Mouse (Mus musculus) gastrocnemius, adult 8-10 months (tissue): ENCODE results near the gene Gm14226. TPM values are rescaled to one million over a fixed set of nuclear protein-coding genes. Genes with fewer than 3 reads are reported as not detected.
A peak's percentile ranks its signal among the peaks of the same experiment; 100 is the strongest.
"Not testable (repeated sequence)": the region's sequence is repeated elsewhere in the genome, so short reads cannot be mapped to it uniquely, and the experiment has no call there.

Experiments
- DNase-seq, 2 experiments: peaks; one replicate each; pipeline ENCODE4 v3.0.0; 2022; ENCODE audit warnings: low spot score in 2 of 2
- total RNA-seq, 4 experiments: library from RNA; stranded (reverse); gene quantifications; 2 replicates each; pipeline ENCODE4 v1.2.4; 2022

The Gm14226 gene
- total RNA-seq: not detected

GRCm38 (mm10) chr2:155018251-155018755 lies at the start of gene Gm14226:
Gene Gm14226, plus strand, starts transcription at chr2:155018266.
- DNase-seq: not testable (repeated sequence)

GRCm38 (mm10) chr2:154969740-154970397 lies 48.2 kb upstream of the Gm14226 start:
- DNase-seq: not testable (repeated sequence)

DNA sequence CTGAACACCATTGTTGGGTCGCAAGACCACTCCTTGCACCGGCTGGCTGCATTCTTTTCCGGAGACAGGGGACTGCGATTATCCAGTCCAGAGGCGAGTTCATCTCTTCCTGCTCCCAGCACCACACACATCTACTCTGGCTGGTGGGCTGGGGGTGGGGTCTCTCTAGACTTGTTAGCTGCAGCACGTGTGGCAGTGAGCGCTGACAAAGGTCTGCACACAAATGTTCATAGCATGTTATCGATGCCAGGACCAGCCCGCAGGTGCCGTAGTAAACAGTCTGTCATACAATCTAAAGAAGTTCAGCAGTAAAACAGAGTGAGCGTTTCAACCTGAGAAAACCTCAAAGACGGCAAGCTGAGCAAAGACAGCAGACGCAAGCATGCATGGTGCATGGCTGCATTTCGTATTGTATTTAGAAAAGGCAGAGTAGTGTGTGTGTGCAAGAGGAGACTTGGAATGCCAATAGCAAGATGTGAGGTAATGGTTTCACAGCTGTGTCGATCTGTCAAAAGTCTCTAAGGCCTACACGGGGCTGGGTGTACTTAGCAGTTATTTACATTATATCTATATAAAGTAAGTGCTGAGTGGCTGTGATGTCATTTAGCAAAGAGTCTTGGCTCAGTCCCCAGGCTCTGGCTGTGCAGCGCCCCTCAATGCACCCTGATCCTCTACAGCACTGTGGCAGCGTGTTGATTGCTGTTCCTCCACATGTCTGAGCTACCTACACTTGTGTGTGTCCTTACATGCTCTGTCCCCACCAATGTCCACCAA lies 46.0 kb upstream of the Gm14226 start:
- no peak for DNase-seq

GRCm38 (mm10) chr2:154972981-154973380 lies 45.1 kb upstream of the Gm14226 start:
- no peak for DNase-seq

- DNase-seq: no peak
Measured at GRCm38 (mm10) chr2:154986609-154987008, 31.5 kb upstream of the Gm14226 start.

DNA sequence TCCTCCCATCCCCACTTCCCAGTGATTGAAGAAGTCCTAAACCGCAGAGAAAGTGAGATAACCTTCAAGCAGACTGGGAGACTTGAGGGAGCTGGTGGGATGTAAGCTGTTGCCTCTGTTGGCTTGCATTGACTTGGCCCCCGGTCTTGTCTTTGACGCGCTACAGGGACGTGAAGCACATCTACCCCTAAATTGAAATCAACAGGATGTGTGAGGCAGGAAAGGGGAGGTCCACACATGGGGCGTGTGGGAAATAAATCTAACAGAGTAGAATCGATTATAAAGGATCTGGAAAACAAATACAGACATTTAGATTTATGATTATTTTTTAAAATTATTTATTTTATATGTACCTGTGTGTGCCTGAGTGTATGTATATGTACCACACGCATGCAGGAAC lies 26.7 kb upstream of the Gm14226 start:
- DNase-seq: no peak

DNA sequence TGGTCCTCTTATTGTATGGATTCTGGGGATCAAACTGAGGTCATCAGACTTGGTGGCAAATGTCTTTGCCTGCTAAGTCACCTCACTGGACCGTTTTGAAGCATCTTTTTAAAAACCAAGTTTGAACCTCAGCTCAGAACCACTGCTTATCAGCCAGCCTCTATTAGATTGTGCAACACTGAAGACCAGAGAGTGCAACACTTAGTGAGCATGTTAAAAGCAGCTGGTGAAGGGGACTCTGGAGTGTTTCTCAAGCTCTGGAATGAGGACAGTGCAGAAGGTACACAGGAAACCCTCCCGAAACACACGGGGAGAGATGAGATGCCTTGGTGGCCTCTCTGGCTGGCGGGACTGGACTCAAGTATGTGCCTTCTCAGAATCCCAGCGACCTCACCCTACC lies 26.0 kb upstream of the Gm14226 start:
- no peak for DNase-seq

- DNase-seq: no peak
Measured at GRCm38 (mm10) chr2:155005491-155005890, 12.6 kb upstream of the Gm14226 start.

DNA sequence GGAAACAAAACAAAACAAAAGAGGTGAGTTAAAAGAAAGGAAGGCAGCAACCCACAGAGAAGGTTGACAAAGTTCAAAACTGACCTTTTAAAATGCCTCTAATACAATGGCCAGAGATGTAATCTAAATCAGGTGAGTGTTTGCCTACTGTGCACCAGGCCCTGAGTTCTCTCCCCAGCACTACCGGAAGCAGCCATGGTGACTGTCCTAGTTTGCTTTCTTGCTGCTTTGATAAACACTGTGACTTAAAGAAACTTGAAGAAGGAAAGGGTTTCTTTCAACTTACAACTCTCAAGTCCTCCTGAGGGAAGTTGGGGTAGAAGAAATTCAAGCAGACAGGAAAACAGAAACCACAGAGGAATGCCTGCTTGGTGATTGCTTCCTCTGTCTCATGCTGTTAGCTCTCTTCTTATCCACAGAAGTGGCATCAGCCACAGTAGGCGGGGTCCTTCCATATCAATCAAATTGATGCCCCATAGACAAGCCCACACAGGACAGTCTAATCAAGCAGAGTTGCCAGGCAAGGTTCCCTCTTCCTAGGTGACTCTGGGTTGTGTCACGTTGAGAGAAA lies 6.9 kb upstream of the Gm14226 start:
- no peak for DNase-seq

DNA sequence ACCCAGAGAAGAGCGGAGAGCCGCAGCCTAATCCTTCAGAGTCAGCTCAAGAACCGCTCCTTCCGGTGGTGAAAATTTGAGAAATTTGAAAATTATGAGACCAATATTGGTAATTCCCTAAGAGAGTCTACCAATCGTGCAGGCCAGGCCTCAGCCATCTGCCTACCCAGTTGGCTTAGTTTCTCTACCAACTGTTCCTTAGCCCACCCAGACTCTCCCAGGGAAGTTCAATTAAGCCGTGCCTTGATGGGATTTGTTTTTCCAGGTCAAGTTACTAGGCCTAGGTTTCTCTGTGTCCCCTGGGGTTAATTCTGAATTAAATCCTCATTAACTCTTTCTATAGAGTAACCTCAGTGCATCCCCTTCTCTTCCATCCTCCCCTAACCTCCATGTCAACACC lies 5.1 kb upstream of the Gm14226 start:
- no peak for DNase-seq

DNA sequence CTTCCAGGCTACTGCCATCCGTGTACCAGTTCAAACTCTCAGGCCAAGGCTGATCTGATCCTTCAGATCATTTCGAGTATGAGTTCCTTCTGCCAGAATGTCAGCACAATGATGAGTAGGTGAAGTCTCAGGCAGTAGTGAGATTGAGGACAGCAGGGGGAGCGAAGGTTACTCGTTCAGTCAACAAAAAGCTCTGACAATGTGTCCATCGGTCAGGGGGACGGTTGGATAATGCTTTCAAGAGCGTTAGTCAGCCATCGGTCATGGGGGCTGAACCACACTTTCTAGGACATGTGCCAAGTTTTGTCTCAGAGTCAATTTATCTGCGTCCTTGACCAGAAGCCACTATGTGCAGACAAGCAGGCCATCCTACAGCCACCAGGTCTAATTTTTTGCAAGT lies 1.3 kb upstream of the Gm14226 start:
- not testable (repeated sequence) for DNase-seq

GRCm38 (mm10) chr2:155018762-155019641 lies 936 bp downstream of the Gm14226 start:
- DNase-seq: peak; percentile 5 to 8

- DNase-seq: peak; percentile 69 to 73
Measured at GRCm38 (mm10) chr2:155019673-155020072, 1.6 kb downstream of the Gm14226 start.

DNA sequence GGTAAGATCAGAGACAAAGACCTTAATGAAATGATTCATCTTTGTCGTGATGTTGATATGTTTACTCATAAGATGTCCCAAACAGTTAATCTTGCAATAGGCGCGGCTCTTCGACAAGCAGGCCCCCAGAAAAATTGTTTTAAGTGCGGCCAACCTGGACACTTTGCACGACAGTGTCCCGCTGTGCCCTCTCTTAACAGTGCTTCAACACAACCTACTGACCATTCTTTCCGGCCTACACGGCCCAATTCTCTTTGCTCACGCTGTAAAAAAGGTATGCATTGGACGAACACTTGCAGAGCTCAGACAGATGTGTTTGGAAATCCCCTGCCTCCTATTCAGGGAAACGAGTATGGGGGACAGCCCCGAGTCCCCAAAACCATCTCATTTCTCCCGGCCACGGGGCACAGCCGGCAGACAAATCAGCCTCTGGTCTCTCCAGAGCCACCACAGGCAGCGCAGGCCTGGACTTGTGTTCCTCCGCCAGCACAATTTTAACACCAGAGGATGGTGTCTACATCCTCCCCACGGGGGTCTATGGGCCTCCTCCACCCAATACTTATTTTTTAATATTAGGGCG lies 2.3 kb downstream of the Gm14226 start:
- not testable (repeated sequence) for DNase-seq

- no peak for DNase-seq
Measured at GRCm38 (mm10) chr2:155030831-155031230, 12.8 kb downstream of the Gm14226 start.

DNA sequence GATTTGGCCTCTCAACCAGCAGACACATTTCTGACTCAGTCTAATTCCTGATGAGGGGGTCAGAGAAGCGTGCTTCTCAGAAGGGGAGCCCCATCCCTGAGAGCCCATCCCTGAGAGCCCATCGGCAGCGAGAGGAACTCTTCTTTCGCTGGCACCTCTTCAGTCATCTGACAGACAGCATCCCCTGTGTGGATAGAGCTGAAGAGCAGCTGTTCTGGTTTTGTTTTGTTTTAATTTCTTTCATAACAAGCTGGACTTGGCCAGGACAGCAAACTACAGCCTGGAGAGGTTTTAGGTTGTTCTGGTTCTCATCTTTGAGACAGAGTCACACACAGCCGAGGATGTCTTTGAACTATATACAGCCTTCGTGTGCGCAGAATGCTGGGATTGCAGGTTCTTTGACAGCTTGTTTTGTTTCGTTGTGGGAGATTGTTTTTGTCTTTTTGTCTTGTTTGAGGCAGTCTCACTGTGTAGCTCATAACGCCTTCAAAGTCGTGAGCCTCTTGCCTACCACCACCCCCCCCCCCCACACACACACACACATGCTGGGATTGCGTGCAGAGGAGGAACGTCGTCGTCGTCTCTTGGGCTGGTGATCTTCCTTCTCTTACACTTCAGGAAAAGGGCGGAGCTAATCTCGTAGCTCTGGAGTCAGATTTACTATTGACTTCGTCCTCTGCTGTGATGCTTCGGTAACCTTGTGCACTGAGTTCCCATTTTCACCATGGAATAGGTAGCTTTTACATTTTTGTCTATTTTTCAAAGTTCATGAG lies 15.1 kb downstream of the Gm14226 start:
- no peak for DNase-seq

DNA sequence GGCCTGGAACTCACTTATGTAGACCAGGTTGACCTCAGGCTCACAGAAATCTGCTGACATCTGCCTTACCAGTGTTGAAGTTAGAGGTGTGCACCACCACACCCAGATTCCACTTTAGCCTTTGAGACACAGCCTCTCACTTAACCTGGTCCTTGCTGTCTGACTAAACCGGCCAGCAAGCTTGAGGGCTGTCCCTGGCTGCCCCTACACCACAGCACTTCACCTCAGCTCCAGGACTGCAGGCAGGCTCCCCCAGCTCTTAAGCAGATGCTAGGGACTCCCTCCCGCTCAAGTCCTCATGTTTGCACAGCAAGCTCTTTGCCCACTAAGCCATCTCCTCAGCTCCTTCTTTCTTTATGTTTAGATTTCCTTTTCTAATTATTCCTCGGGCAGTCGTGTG lies 21.9 kb downstream of the Gm14226 start:
- DNase-seq: no peak

GRCm38 (mm10) chr2:155044542-155044941 lies 26.5 kb downstream of the Gm14226 start:
- no peak for DNase-seq

GRCm38 (mm10) chr2:155045075-155045474 lies 27.0 kb downstream of the Gm14226 start:
- DNase-seq: no peak

DNA sequence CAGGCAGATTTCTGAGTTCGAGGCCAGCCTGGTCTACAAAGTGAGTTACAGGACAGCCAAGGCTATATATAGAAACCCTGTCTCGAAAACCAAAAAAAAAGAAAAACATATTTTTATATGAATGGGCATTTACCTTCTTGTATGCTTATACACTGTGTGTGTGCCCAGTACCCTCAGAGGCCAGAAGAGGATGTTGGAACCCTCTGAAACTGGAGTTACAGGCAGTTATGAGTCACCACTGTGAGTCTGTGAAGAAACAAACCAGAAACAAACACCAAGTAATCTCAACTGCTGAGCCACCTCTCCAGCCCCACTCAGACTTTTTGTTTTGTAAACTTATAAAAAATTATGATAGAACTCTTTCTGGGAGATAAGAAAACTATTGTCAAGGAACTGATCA lies 28.7 kb downstream of the Gm14226 start:
- DNase-seq: no peak
